Mouse (Mus musculus): ENCODE measurements around the gene Ctnnbl1. TPM values are rescaled to one million over a fixed set of nuclear protein-coding genes. Genes with fewer than 3 reads are reported as not detected.

Ctnnbl1 gene
- polyA plus RNA-seq, 1 experiment from 2014 or later, result 35.7 TPM

GRCm38 (mm10) chr2:157935444-157936171 is 198.4 kb downstream of the Ctnnbl1 start:
- H3K9ac ChIP-seq, result no peak overlapping the region
- H3K9me3 ChIP-seq (replicated peaks), result no peaks in the 10 kb centered on the region
- ATAC-seq, result peak; percentile 64
- H3K36me3 ChIP-seq, result no peaks in the 10 kb centered on the region
- H3K4me3 ChIP-seq, result no peak overlapping the region
- H3K27ac ChIP-seq, result no peak overlapping the region
- H3K27me3 ChIP-seq (replicated peaks), result peaks cover 48% of the 10 kb centered on the region
- WGBS (ENCODE audit: insufficient replicate concordance), result 33% methylated on average over 11 of the region's 11 CpGs
- H3K4me1 ChIP-seq, result peaks cover 9% of the 10 kb centered on the region
- H3K4me2 ChIP-seq, result no peak overlapping the region

GRCm38 (mm10) chr2:157936676-157937075 is 199.5 kb downstream of the Ctnnbl1 start:
- Histone ChIP-seq H3K4me3 (no peak overlapping the region), H3K4me2 (no peak overlapping the region), H3K36me3 (no peaks in the 10 kb centered on the region), H3K9ac (no peak overlapping the region), H3K27me3 (replicated peaks) (peaks cover 59% of the 10 kb centered on the region), H3K9me3 (replicated peaks) (no peaks in the 10 kb centered on the region), H3K27ac (no peak overlapping the region), H3K4me1 (peaks cover 9% of the 10 kb centered on the region)
- 56% methylated on average over 4 of the region's 4 CpGs for WGBS (ENCODE audit: insufficient replicate concordance)
- no peak for ATAC-seq

GRCm38 (mm10) chr2:157940586-157941185 is 203.5 kb downstream of the Ctnnbl1 start:
- Histone ChIP-seq H3K4me2 (0 out of 2 replicates have a peak overlapping the region, but pooled peaks have one; percentile 18), H3K9ac (no peak overlapping the region), H3K27ac (no peak overlapping the region), H3K27me3 (replicated peaks) (peaks cover 87% of the 10 kb centered on the region), H3K4me1 (peaks cover 11% of the 10 kb centered on the region), H3K9me3 (replicated peaks) (no peaks in the 10 kb centered on the region), H3K4me3 (no peak overlapping the region), H3K36me3 (no peaks in the 10 kb centered on the region)
- no peak for ATAC-seq
- 3% methylated on average over 18 of the region's 18 CpGs for WGBS (ENCODE audit: insufficient replicate concordance)

Other genes starting within 250 kb of the Ctnnbl1 start
- 79.0 and 80.8 TPM in 2 replicates for gene Nnat, start 177.3 kb upstream of the Ctnnbl1 start, polyA plus RNA-seq (2016; fragmentation: Nextera tagmentation; extraction: Ambion mirVana)
- gene Blcap, start 166.1 kb upstream of the Ctnnbl1 start, polyA plus RNA-seq (2016; fragmentation: Nextera tagmentation; extraction: Ambion mirVana), result 12.3 and 13.4 TPM in 2 replicates
- not detected in 2 replicates for gene Vstm2l, start 177.3 kb downstream of the Ctnnbl1 start, polyA plus RNA-seq (2016; fragmentation: Nextera tagmentation; extraction: Ambion mirVana)

Data from liver, embryonic 12.5 days (tissue).